Mouse (Mus musculus) CH12.LX (cell line): ENCODE data around the gene En1.

Experiments
- CTCF ChIP-seq, 2 experiments: IDR thresholded peaks in 1 of 2; conservative IDR thresholded peaks in 1 of 2; 2 replicates each; pipeline ENCODE4 v1.5.1; 2011 to 2012; ENCODE audit warnings: low read depth in 2 of 2, low read length in 2 of 2, improper control_type of control experiment in 1 of 2, inconsistent platforms in 1 of 2, mild to moderate bottlenecking in 1 of 2, moderate library complexity in 1 of 2
- ELF1 ChIP-seq: IDR thresholded peaks from 2 replicates; pipeline ENCODE4 v1.6.1; 2014; ENCODE audit warnings: low read depth, mild to moderate bottlenecking, inconsistent platforms, low read length, improper control_type of control experiment

DNA sequence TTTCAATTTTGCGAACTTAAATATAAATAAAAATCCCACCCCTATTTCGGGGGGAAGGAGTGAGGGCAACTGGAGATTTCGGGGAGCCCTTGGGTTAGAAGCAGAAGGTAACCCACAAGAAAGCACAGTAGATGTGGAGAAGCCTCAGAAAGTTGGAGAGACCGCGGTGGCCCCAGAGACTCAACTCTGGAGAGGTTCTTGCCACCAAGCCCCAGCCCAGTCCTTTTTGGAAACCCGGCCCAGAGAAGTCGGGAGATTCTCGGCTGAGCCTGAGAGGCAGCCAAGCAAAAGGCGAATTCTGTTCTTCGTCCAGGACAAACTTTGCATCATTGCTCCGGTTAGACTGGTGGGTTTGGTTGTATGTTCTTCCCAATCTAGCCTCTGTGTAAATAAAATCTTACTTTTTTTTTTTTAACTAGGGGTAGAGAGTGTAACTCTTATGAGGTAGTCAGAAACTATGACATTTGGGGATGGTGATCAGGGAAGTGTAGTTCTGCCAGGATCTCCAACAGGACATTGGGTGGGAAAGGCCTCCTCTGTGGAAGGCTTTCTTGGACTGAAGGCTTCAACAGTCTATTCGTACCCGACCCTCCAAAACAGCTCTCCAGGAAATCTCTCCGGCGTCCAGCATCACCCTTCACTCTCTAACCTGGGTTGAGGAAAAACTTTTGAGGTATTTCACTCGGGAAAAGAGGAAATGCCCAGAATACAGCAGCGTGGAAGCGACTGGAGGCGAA is 1.5 kb upstream of the En1 start:
- TF ChIP-seq ELF1 (no peak), CTCF (conservative IDR thresholded peaks at IDR 0.05 in 1 of 2, IDR thresholded peaks at IDR 0.05 in 1 of 2; ENCODE audit: low read depth in 2 of 2, low read length in 2 of 2) (no peak)
